Mouse (Mus musculus) layer of hippocampus, adult 11-12 months (tissue): ENCODE data around the gene Epha10.

Experiments
- DNase-seq: peaks from one replicate; pipeline ENCODE4 v3.0.0; 2022; ENCODE audit warnings: low spot score

The Epha10 gene

DNA sequence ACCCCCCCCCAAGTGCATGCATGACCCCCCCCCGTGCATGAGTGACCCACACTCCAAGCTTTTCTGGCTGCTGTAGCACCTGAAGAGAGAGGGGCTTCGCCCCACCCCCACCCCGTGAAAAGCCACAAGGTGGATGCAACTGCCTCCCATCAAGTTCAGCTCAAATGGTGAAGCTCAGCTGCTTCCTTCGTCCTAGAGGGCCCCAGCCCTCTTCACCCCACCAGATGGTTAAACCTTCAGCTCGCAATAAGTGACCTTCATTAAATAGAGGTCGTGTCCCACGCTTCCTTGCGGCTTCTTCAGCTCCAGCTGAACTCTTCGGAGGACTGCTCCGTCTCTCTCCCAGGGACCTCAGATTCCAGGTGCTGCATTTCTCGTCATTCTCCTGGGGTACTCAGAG lies at the start of gene Epha10:
Epha10 (plus strand) TSS at position 301 of the 400 bp plus-strand sequence.
- DNase-seq: no peak

DNA sequence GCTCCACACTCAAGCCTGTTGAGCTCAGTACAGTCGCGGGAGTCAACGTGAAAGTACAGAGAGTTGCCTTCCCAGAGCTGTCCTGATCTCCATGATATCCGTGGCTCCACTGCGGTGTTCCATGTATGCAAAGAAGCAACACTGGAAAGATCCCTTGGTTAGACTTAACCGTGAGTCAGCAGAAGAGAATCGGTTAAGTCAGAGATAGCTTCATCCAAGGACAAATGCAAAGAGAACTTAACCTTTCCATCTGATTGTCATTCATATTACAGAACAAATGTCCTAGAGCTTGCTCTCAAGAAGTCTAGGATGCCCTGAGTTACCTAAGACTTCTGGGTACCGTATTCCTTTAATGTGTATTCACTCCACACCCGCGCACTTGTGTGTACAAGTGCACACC lies 47.9 kb upstream of the Epha10 start:
- no peak for DNase-seq

DNA sequence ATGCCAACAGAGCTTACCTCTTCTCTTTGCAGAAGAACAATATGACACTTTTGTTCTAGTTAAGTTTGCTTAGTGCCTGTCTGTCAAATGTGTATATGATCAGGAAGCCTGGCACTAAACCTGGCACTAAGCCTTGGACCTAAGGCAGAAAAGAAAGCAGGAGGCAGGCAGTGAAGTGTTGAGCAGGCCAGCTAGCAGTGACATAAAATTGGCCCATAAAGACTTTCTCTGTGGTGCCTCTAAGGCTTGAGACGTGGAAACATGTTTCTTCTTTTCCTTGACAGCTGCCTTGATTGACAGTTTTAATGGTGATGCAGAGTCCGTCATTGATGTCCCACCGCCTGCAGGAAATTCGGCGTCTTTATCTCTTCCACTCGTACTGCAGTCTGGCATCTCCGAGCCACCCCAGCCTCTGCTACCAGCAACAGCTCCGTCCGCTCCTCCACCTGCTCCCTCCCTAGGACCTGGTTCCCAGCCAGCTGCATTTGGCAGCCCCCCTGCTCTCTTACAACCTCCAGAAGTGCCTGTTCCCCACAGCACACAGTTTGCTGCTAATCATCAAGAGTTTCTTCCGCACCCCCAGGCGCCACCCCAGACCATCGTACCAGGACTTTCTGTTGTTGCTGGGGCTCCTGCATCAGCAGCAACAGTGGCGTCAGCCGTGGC lies 42.5 kb upstream of the Epha10 start:
- DNase-seq: no peak

DNA sequence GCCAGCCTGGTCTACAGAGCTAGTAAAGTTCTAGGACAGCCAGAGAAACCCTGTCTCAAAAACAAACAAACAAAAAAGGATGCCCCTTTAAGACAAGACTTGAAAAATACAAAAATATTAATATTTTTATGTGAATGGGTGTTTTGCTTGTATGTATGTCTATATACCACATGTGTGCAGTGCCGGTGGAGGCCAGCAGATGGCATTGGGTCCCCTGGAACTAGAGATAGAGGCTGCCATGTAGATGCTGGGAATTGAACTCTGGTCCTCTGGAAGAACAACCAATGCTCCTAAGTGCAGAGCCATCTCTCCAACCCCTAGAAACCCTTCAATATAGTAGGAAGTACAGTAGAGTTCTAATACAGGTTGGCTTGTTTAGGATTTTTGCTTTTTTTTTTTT lies 39.7 kb upstream of the Epha10 start:
- DNase-seq: no peak

DNA sequence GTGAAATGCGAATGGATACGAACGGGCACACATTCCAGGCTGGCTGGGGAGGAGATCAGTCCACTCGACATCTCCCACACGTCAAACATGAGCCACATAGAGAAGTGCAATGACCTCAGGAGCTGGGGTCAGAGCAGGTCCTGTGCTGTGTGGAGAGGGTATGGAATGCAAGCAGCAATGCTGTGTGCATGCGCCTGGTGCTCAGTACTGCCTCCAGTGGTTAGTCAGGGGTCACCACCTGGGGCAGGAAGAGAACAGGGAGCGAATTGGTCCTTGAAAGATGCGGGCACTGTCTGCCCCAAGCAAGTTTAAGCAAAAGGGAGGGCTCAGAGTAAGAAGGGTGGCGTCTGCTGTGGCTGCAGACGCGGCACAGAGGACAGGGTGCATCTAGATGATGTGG lies 37.2 kb upstream of the Epha10 start:
- DNase-seq: no peak

DNA sequence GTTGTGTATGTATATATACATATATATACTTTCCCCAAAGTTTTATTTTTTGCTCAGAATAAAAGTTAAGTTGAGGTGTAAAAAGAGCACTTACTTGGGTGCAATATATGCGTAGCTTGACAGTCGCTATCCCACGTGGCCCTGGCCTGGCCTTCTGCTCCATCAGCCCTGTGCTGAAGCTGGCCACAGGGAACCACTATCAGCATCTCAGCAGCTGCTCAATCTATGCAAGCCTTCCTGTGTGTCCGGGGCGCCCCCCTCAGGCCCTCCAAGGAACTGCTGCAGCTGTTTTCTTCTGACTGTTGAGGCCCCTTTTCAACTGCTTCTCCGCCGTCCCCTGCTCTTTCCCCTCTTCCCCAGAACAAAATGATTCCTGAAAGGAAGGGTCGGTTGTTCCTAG lies 33.1 kb upstream of the Epha10 start:
- peak; percentile 94 for DNase-seq

DNA sequence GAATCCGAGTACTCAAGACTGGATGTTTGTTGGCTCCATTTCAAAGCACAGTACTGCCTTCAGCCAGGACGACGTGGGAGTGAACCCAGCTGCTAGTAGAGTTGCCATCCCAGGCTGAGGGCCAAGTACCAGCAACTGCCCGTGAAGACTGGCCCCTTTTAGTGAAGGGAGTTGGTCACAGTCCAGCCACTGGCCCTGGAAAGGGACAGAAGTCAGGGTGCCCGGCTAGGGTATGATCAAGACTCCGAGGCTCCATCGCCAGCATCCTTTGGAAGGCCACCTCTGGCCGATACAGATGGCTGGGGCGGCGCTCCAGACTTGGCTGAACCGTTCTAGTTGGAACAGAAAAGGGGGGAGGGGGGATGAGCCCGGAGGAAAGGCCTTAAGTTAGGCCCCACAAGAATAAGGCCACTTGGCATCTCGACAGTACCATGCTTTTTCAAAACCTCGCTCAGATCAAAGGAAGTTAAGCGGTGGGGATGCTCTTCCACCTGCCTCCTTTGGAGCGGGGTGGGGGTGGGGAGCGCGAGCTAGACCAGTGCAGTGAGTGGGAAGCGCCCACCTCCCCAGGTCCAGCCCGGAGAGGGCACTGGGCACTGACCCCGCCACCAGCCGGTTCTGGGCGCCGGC lies 31.0 kb upstream of the Epha10 start:
- DNase-seq: peak; percentile 75

DNA sequence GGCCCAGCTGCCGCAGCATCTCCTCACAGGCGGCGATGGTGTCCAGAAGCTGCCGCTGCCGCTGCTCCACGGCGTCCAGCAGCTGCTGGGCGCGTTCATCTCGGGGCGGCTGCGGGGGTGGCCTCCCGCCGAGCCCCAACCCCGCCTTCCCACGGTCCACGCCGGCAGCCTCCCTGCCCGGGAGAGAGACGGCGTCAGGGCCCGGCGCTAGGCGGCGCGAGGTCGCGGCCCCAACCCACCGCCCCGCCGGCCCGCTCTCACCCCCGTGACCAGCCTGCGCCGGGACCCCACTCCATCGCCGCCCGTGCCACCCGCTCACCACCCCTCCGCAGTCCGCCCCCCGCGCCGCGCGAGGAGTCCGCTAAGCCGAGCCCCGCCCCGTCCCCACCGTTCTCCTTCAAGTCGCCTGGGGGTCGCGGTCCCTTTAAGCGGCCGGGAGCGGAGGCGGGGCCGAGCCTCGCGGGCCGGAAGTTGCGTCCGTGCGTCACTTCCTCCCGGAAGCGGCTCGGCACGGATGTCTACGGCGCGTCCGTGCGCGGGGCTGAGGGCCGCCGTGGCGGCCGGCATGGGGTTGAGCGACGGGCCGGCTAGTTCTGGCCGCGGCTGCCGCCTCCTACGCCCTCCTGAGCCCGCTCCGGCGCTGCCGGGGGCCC lies 30.3 kb upstream of the Epha10 start, which contains the start of gene Yrdc:
Yrdc (plus strand) TSS at position 419 of the 653 bp plus-strand sequence.
- DNase-seq: peak; percentile 93

DNA sequence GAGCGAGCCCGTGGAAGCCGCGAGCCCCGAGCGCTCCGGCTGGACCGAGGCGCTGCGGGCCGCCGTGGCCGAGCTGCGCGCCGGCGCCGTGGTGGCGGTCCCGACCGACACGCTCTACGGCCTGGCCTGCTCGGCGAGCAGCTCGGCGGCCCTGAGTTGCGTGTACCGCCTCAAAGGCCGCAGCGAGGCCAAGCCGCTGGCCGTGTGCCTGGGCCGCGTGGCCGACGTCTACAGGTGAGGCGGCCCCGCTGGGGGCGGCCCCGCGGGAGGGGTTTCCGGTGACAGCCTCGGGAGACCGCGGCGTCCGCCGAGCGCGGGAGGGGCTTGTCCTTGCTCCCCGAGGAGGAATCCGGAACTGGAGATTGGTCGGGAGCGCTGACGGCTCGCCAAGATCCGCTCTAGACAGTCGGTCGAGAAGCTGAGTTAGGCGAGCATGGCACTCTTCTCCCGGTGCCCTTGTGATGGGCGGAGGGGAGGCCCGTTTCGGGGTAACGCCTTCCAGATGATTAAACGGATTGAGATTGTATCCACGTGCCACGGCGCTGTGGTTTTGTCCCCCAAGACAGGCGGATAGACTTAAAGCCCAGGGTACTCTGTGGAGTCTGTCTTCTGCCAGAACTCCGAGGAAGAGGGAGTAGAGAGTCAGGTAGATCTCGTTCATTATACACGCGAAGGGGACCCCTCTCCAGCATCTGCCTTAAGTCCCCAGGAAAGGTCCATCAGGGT lies 29.6 kb upstream of the Epha10 start, which contains the start of gene 1110065P20Rik:
1110065P20Rik (minus strand) TSS at position 264 of the 726 bp plus-strand sequence.
- DNase-seq: peak; percentile 74

DNA sequence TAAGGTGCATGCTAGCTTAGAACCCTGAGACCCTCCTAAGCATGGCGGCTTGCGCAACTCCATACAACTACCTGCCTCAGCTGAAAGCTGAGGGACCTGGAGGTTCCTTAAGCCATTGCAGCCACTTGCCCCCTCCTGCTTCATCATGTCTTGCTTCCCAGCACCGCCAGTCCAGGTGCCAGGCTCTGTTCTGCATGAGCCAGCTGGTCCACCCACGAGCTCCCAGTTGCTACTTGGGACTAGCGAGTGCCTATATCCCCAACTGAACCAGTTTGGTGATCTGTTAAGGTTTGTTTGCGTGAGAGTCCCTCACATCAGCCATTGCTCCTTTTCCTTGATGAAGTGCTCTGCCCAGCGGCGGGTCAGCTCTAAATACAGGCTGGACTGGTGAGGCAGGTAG lies 24.4 kb upstream of the Epha10 start:
- DNase-seq: no peak

DNA sequence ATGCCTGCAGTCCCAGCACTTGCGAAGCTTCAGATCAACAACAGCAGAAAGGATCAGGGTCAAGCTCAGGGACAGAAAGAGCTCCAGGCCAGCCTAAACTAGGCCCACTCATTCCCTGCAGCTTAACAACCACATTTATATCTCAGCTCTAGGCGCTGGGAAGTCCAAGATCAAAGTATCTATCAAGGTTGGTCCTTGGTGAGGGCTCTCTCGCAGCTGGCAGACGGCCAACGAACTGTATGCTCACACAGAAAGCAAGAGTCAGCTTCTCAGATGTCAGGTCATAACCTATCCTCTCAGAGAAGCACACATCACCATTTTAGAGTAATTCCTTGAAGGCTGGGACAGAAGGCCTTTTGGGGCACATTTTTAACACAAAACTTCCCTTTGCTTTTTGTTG lies 22.3 kb upstream of the Epha10 start:
- no peak for DNase-seq

DNA sequence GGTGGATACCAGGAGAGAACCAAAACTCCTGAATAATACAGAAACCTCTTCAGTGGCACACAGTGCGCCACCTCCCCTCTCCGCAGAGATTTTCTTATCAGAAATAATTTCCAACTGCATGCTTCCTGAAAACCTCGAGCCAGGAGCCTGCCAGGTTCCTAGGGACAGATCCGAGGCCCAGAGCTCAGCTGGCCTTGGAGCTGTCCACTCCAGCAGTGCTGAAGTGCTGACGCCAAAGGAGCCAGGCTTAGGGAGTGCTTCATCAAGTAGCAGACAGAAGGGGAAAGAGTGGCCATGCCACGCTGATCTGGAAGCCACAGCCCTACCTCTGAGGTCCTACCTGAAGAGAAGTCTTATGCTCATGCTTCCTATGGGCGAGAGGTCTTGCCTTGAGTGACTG lies 20.3 kb upstream of the Epha10 start:
- no peak for DNase-seq

DNA sequence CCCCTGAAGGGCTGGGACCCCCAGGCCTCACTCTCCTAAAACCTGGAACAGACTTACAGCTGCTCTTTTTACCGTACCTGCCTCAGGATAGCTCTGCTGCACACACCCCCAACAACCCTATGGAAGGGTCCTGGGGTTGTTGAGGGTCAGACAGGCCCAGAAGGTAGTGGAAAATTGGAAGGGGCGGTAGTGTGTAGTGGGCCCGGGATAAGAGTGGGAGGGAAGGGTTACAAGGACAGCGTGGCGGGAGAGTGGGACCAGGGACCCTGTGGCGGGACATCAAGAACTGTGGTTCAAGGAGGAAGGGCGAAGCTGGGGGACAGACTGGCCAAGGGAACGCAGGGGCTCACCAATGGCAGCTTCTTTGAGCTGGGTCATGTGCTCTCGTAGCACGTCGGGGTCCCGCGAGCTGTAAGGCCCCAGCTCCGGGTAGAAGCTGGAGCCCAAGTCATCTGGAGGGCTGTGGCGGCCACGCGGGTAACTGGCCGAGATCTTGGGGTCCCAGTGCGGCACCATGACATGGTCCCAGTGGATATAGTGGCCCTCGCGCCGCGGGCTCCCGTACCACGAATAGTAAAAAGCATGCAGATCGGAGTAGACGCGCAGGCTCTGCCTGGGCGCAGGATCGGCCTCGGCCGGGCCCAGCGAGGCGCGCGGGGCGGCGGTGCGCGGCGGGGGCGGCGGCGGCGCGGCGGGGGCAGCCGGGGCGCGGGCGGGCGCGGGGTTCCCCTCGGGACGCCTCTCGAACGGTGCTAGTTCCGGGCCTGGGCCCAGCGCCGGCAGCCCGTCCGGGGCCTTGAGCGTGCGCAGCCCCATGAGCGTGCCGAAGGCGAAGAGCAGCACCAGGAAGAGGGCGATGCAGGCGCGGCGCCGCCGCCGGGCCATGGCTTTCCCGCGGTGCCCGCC lies 19.2 kb upstream of the Epha10 start, which contains the start of gene Maneal:
Maneal (minus strand) TSS at position 889 of the 906 bp plus-strand sequence.
- no peak for DNase-seq

DNA sequence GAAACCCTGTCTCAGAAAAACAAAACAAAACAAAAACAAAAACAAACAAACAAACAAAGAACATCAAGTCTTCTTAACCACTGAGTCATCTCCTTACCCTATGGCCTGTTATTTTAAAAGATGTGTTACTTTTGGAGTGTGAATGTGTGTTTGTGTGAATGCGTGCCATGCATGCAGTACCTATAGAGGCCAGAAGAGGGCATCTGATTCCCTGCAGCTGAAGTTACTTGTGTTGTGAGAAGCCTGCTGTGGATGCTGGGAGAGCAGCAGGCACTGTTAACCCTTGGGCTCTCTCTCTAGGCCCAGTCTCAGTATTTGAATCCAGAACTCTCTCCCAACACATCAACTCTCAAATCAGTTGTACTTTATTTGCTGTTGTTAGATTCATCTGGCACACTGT lies 8.0 kb upstream of the Epha10 start:
- DNase-seq: no peak

DNA sequence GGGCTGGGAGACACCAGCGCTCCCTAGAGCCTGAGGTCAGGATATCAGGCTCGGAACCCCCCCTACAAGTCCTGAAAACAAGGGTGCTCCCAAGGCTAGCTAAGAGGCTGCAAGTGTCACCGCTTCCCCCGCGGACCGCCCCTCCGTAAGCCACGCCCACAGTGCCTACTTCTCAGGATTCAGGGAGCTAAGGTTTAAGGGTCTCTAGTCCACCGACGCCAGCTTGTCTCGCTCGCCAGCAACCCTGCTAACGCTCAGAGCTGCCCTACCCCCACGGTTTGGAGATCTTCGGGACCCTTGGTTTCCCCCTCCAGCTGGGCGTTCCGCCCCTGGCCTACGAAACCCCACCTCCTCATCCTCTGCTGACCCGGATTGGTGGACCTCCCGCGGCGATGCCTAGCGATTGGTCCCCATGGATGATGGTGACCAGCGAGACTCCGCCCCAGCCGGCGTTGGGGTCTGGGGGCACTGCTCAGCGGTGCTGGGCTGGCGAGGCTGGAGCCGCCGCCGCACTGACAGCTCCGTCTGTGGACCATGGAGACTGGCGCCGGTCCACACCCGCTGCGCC lies 726 bp downstream of the Epha10 start:
- DNase-seq: peak; percentile 75

DNA sequence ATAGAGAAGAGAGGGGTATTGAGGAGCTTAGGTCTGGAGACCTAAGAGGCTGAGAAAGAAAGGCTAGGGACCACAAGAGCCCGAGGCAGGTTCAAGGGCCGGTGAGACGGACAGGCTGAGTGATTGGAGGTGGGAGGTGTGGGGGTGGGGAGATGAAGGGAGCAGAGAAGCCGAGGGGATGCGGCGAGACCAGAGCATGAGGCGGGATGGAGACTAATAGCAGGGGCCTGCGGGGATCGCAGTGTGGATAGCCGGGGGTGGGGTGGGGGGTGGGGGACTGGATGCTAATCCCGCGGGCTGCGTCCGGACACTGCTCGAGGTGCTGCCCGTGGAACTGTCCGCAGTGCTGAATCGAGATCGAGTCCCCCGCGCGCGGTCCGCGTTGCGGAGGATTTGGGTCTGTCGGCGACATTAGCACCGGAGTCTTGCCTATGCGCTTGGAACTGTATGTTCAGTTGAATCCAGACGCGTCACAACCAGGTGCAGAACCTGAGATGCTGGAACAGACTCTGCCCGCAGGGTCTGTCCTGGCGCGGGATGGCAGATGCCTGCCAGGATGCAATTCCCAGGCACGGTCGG lies 1.5 kb downstream of the Epha10 start:
- no peak for DNase-seq

DNA sequence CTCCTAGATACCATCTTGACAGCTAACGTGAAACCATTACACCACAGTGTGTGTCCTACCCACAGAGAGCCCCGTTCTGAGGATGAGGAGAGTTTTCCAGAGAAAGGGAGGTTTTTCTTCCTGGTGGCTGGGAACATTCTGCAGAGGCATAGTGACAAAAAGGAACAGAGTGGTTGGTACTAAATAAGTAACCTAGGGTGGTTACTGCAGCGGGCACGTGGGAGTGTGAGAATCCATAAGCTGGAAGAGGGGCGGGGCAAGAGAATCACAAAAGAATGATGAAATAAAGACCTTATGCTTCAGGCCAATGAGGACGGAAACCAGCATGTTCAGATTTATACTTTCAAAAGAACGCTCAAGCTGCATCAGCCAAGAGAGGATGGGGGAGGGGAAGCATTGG lies 8.0 kb downstream of the Epha10 start:
- no peak for DNase-seq

DNA sequence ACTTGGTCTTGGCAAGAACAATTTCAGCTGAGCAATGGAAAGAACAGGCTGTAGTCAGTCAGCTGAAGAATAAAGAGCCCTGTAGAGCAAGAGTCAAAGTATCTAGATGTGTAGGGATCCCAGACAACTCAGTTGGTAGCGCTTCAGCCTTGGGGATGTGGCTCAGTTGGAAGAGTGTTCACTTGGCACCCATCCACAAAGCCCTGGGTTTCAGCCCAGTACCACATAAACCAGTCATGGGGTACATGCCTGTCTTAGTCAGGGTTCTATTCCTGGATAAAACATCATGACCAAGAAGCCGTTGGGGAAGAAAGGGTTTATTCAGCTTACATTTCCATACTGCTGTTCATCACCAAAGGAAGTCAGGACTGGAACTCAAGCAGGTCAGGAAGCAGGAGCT lies 9.2 kb downstream of the Epha10 start:
- no peak for DNase-seq

DNA sequence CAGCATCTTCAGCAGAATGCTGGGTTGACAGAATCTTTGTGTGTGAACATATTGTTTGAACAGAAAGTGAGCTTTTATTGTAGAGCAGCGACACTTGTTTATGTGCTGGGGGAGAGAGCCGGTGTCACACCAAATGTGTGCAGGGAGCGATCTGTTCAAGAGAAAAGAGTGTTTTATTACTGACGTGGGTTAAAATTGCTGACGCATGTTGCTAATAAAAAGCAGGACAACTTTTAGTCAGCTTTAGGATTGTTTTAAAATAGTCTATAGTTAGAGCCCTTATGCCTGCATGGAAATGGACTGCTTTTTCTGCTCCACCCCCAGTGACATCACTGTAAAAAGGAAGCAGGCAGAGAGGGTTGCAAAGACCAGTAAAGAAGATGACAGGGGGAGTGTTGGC lies 10.1 kb downstream of the Epha10 start:
- peak; percentile 40 for DNase-seq

DNA sequence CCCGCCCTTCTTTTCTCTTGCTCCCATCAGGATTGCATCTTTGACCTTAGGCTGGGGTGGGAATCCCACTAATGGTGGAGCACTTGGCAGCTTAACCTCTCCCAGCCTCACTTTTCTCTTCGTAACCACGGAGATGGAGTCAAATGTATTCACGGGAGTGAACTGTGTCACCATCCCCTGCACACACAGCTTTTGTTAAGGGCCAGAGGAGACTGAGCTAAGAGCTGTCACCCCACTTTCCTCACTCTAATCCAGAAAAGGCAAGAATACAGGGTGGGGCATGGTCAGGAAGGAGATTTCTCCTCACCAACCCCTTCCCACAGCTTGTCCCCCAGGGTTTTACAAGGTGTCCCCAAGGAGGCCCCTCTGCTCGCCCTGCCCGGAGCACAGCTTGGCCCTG lies 13.1 kb downstream of the Epha10 start:
- no peak for DNase-seq
